Mouse (Mus musculus): ENCODE measurements around the gene Nrxn3.

The Nrxn3 gene

GRCm38 (mm10) chr12:89041429-89042107, 318.9 kb downstream of the Nrxn3 start:
- no peak for DNase-seq (ENCODE audit: low read depth, low spot score)

- peak; percentile 49 for DNase-seq (ENCODE audit: low read depth, low spot score)
Measured at GRCm38 (mm10) chr12:89049279-89049678, 326.6 kb downstream of the Nrxn3 start.

- no peak for DNase-seq (ENCODE audit: low read depth, low spot score)
Measured at GRCm38 (mm10) chr12:89049686-89050085, 327.0 kb downstream of the Nrxn3 start.

GRCm38 (mm10) chr12:89072436-89072835, 349.8 kb downstream of the Nrxn3 start:
- DNase-seq (ENCODE audit: low read depth, low spot score), result no peak

GRCm38 (mm10) chr12:89073167-89073743, 350.6 kb downstream of the Nrxn3 start:
- no peak for DNase-seq (ENCODE audit: low read depth, low spot score)

GRCm38 (mm10) chr12:89074551-89075295, 352.0 kb downstream of the Nrxn3 start:
- no peak for DNase-seq (ENCODE audit: low read depth, low spot score)

- DNase-seq (ENCODE audit: low read depth, low spot score), result no peak
Measured at GRCm38 (mm10) chr12:89093806-89094479, 371.3 kb downstream of the Nrxn3 start.

GRCm38 (mm10) chr12:89097561-89097960, 374.9 kb downstream of the Nrxn3 start:
- no peak for DNase-seq (ENCODE audit: low read depth, low spot score)

GRCm38 (mm10) chr12:89106029-89106733, 383.5 kb downstream of the Nrxn3 start:
- peak; percentile 48 for DNase-seq (ENCODE audit: low read depth, low spot score)

- no peak for DNase-seq (ENCODE audit: low read depth, low spot score)
Measured at GRCm38 (mm10) chr12:89106881-89107584, 384.4 kb downstream of the Nrxn3 start.

- no peak for DNase-seq (ENCODE audit: low read depth, low spot score)
Measured at GRCm38 (mm10) chr12:89109779-89110335, 387.2 kb downstream of the Nrxn3 start.

- no peak for DNase-seq (ENCODE audit: low read depth, low spot score)
Measured at GRCm38 (mm10) chr12:89128602-89129001, 405.9 kb downstream of the Nrxn3 start.

- DNase-seq (ENCODE audit: low read depth, low spot score), result peak; percentile 6
Measured at GRCm38 (mm10) chr12:89129139-89129907, 406.6 kb downstream of the Nrxn3 start.

- peak; percentile 52 for DNase-seq (ENCODE audit: low read depth, low spot score)
Measured at GRCm38 (mm10) chr12:89134333-89134732, 411.7 kb downstream of the Nrxn3 start.

GRCm38 (mm10) chr12:89134774-89135307, 412.2 kb downstream of the Nrxn3 start:
- DNase-seq (ENCODE audit: low read depth, low spot score), result no peak

GRCm38 (mm10) chr12:89148974-89149411, 426.3 kb downstream of the Nrxn3 start:
- peak; percentile 10 for DNase-seq (ENCODE audit: low read depth, low spot score)

GRCm38 (mm10) chr12:89149455-89149854, 426.8 kb downstream of the Nrxn3 start:
- DNase-seq (ENCODE audit: low read depth, low spot score), result no peak

GRCm38 (mm10) chr12:89156086-89156757, 433.5 kb downstream of the Nrxn3 start:
- DNase-seq (ENCODE audit: low read depth, low spot score), result no peak

GRCm38 (mm10) chr12:89159353-89159752, 436.7 kb downstream of the Nrxn3 start:
- DNase-seq (ENCODE audit: low read depth, low spot score), result no peak
